Mouse (Mus musculus): Measurements from ENCODE around the gene Prss40. TPM values are rescaled to one million over a fixed set of nuclear protein-coding genes. Genes with fewer than 3 reads are reported as not detected.
A peak's percentile ranks its signal among the peaks of the same experiment; 100 is the strongest.

Gene Prss40
- total RNA-seq (2021): not detected
- long read RNA-seq, experiment 1: 0 reads
- long read RNA-seq, experiment 2: 0 reads

DNA sequence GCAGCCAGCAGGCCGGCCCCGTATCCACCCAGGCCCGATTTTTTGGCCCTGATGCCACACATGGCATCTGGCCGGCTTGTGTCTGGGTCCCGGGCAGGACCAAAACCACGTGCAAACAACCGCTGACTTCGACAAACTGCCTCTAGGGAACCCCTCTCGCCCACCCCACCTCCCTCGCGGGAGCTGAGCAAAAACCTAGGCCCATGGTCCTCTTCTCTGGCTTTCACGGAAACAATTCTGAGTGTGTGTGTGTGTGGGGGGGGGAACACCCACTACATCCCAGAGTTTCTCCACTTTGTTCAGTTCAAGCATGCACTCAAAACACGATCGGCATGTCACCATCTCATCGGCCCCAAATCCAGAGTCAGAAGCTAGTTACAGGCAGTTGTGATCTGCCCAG is at the start of gene Prss40:
TSS of gene Prss40 (minus strand) at position 101 of the 400 bp plus-strand sequence.
- no peak for DNase-seq

DNA sequence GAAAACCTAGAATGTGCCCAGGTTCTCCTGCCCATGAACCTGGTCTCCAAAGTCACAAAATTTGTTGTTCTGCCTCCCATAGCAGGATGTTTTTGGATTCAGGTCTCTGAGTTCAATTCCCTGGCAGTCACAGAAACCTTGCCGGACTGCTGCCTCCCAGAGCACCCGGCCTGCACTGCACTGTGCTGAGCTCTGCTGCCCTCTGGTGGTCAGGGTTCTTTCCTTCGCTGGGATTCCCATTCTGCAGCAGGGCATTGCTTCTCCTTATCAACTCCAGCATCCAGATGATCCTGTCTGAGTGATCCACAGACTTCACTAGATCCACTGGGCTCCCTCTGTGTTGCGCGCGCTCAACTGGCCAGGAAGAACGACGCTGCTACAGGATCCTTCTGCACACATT is 41.6 kb upstream of the Prss40 start:
- peak; percentile 80 for DNase-seq

DNA sequence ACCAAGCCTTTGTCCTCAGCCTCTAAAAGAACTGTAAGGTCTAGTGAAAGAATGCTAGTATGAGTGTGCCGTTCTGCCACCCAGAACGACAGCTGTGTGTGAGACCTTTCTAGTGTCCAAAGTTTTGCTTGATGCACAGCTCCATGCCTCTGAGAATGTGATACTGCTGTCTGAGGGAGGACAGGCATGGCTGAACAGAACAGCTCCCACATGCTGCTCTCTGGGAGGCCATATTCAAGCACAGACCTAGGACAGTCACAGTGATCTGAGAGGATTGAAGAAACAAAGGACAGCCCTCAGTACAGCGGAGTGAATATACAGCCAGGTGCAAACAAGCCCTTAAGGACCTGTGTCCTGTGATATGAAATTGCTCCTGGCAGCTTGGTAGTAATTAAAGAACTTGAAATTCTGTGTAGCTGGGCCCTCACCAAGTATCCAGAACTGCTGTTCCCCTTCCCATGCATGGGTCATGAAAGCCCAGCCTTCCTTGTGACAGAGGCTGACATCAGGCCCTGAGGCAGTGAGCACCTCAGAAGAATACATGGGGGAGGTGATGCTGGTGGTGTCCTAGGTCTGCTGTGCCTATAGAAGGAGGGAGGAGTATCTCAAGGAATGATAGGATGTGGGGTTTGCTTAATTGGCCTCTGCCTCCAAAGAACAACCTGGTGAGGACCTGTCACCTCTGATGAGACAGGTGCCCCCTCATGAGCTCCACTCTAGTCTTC is 40.7 kb upstream of the Prss40 start:
- no peak for DNase-seq

DNA sequence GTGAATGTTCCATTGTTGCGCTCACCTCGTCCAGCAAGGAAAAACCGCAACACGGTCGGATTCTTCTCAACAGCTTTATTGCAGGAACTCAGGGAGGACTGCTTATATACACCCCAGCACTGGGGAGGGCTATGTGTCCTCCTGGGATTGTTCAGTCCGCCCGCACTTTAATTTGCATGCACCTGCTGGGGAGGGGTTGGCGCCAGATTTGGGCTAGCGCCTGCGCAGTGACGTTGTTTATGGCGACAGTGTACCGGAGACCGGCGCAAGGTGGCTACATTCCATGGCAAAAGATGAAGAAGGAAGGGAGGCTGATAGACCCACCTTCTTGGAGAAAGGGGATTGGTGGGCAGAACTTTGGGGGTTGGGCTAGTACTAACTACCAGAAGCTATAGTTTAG is 39.3 kb upstream of the Prss40 start:
- no peak for DNase-seq

DNA sequence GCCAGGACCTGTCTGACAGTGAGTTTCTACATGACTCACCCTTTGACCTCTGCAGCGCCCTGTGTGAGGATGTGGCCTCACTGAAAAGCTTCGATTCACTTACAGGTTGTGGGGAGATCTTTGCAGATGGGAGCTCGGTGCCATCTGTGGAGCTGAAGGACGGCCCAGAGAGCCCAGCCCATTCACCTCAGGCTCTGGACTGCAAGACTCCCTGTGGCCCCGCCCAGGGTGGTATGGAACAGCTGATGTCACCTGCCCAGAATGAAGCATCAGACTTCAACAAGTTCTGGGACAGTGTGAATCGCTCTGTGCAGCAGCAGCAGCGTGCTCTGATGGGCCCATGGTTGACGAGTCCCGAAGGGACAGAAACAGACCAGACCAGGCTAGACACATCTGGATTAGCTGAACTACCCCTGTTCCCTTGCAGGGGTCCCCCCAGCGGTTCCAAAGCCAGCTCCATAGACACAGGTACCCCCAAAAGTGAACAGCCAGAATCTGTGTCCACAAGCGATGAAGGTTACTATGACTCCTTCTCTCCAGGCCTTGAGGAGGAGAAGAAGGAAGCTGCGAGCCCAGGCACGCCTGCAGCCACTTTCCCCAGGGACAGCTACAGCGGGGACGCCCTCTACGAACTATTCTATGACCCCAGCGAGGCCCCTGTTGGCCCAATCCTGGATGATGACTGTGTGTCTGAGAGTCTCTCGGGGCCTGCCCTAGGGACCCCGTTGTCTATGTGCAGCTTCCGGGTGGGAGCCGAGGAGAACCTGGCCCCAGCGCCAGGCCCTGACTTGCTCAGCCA is 26.8 kb upstream of the Prss40 start:
- DNase-seq: no peak

DNA sequence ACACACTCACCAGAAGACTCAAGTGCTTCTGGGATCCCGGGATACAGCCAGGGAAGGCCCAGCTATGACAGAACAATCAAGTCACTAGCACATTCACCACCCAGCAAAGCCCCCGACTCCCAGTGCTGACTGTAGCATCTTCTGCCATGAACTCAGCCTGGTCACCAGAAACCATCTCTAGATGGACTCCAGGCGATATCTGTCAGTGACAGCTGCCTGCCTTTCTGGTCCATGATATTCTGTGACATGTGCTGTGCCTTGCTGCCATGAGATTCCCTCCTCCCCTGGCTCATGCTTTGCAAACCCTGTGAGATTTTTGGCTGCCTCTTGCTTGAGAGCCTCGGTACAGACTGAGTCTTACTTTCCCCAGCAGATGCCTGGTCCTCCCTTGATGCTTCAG is 24.0 kb upstream of the Prss40 start:
- no peak for DNase-seq

DNA sequence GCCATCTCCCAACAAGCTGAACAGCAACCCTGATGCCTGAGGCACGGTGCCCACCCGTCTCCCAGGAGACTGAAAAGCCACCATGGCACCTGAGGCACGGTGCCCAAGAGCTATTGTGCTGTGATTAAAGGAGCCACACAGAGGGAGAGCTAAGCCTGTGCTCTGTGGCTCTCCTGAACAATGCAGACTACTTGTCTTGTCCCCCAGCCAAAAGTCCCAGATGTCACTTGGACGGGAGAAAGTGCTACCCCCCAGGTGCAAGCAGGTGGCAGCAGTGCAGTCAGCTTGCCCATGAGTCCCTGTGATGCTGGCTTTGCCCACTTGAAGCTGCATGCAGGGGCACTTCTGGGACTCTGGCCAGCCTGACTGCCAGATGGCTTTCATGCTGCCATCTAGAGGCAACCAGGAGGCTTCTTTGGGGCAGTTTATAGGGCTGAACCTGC is 23.1 kb upstream of the Prss40 start:
- no peak for DNase-seq

DNA sequence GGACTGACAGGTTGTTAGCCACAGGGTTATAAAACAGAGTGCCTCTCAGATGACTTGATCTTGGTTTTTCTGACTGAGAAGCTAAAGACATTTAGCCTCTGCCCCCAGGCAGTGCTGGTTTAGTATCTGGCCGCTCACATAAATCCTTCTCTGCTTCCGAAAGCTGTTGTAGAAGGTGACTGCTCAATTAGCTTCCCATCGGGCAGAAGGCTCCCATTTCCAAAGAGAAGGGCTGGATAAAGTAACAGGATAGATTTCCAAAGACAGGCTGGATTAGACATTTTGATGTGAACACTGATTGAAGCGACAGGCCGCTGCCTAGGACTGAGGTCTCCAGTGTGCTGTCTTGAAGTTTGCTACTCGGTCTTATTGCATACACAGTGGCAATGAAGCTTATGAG is 21.5 kb upstream of the Prss40 start:
- DNase-seq: no peak

DNA sequence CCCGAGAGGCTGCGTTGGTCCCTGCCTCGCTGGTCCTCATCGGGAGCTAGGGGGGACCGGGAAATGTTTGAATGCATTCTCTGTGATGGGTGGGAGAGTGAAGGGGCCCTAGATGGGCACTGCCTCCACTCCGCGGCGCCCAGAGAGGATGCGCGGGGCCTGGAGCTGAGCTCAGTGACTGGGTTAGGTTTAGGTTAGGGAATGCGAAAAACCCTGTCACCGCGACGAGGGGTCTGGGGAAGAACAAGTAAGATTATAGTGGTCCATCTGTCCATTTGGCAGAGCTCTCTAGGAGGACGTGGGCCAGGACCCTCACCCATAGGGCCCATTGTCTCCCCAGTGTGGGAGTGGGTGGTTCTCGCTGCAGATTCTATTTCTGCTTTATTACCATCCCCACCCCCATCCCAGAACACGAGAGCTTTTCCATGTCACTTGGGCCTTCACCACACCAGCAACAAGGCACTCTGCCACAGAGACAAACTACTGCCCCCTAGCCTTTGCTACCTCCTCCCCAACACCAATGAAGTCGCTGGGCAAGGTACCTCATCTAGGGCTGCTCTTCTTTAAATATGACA is 19.1 kb upstream of the Prss40 start:
- DNase-seq: no peak

DNA sequence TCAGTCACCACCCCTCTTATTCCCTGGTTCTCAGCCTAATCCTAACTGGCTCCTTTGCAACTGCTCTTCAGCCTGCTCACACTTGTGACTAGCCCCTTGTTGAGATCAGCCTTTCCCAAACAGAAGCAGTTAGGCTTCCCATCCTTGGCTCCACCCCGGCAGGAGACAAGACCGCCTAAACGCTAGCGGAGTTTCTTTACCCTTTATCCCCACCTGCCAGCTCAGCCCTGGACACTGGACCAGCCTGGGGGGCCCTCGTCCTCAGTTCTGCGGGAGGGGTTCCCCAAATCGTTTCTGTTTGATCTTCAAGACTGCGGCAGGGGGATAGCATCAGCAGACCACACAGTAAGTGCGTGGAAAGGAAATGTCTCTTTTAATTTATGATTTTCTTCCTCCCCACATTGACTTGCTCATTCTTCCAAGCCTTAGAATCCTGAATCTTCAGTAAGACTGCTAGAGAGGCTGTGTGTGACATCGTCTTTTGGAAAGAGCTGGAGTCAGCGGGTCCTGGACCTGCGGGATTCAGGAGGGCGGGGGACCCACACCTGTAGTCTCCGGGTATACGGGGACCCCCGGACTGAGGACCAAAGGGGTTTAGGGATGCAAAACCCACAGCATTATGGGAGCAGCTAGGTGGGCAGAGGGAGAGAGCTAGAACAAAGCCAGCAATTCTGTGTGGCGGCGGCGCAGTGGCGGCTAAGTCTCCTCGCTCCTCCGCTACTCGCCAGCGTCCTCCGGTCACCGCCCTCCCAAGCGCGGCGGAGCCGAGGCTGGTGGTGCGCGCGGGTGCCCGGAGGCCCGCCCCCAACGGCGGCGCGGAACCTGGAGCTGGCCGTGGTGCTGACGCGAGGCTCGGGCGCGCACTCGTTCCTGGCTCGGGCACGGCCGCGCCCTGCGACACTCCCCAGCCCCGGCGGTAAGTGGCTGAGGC is 18.4 kb upstream of the Prss40 start, which contains the start of gene Amer3:
TSS of gene Amer3 (plus strand) at position 807 of the 931 bp plus-strand sequence.
- peak; percentile 90 for DNase-seq

DNA sequence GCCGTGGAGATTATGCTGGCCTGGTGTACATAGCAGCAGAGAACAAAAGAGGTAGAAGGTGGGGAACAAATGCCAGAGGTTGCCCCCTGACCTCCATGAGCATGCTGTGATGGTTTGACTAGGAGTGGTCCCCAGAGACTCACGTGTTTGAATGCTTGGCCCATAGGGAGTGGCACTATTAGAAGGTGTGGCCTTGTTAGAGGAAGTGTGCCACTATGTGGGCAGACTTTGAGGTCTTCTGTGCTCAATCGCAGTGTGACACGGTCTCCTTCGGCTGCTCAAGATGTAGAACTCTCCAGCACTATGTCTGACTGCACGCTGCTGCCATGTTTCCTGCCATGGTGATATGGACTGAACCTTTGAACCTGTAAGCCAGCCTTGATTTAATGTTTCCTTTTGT is 12.5 kb upstream of the Prss40 start:
- no peak for DNase-seq

DNA sequence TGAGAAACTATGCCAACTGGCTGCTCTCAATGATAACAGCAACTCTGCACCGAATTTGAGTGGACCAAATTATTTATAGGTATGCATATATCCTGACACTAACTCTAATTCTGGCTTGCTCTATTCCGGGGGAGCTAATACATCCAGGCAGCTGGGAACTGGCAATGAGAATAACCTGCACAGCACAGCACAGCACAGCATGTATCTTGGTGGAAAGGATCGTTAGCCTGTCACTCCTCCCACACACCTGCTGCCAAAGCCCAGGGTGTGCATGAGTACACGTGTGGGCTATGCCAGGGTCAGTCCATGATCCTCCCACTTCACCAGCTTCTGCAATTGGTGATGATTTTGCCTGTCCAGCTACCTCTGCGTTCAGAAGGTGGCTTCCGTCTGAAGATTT is 10.7 kb upstream of the Prss40 start:
- DNase-seq: no peak

DNA sequence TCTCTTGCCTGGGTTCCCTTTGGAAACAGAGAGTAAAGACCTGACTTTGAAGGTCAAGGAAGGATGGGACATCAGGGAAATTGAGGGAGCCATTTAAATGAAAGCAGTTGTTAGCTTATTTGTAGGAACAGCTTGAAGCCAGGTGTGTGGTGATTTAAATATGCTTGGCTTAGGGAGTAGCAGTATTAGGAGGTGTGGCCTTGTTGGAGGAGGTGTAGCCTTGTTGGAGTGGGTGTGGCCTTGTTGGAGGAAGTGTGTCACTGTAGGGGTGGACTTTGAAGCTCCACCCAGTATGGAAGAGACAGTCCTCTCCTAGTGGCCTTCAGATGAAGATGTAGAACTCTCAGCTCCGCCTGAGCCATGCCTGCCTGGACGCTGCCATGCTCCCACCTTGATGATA is 9.1 kb upstream of the Prss40 start:
- DNase-seq: no peak

DNA sequence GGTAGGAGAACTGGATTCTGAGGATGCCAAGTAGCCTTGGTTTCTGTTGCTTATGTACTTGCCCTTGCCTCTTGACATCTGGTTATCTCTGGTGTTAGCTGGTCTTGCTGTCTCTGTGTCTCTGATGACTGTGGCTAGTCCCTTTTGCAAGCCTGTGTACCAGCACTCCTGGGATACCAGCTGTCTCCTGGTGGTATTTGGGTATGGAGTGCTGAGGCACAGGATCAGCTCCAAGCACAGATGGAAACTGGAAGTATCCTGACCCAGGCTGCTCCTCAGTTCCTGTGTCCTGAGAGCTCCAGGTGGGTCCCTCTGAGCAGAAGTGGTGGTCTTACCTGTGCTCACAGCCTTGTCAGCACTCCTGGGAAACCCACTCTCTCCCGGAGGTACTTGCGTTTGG is 7.4 kb upstream of the Prss40 start:
- DNase-seq: no peak

DNA sequence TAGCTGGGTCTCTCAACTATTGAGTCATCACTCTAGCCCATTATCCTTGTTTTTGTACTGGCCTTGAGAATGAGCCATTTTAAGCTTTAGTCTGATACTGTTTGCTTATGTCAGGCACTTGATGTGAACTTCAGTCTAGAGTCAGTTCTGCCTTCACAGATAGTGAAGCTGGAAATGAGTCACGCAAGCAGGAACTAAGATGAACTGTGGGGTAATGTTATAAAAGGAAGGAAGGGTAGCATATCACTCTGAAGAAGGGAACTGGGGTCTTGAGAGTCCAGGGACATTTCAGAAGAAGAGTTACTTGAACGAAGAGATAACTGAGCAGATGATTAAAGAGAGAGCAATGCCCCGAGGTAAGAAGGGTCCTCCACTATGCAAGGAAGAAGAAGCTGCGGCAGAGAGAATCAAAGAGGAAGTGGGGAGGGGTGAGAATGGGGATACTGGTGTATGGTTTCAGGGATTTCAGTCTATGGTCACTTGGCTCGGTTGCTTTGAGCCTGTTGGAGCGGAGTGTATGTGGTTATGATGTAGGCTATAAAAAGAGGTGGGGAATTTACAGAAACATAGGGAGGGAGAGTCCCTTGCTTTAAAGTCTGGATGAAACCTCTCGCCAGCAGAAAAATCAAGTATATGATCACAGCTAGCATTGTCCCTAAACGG is 3.8 kb upstream of the Prss40 start:
- no peak for DNase-seq

DNA sequence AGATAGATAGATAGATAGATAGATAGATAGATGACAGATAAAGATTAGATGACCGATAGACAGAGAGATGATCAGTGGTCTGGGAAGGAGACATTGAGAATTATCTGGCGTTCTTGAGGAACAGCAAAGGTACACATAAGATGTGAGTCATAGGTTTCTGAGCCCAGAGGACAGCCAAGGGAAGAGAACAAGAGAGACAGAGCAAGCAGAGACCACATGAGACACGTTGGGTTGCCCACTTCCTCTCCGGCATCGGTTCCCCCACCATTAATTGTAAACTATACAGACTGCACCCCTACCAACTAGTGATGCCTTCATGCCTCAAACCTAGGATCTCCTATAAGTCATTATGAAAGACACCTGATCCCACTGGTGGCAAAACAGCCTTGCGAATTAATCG is 6.5 kb downstream of the Prss40 start:
- no peak for DNase-seq

DNA sequence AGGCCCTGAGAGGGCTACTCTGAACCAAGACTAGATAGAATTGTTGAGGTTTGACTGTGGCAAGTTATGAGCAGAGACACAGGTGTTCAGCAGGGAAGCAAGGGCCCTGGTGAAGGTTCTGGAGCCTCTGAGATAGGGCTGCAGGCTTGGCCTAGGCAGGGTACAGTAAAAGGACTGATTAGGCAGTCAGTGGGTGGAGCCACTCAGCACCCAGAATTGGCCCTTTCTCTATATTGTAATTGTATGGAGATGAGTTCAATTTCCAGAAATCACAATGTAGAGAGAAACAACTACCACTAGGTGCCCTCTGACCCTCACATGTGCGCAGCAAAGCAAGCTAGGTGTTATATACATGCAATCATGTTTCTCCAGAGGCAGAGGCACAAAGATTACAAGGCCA is 7.1 kb downstream of the Prss40 start:
- DNase-seq: no peak

DNA sequence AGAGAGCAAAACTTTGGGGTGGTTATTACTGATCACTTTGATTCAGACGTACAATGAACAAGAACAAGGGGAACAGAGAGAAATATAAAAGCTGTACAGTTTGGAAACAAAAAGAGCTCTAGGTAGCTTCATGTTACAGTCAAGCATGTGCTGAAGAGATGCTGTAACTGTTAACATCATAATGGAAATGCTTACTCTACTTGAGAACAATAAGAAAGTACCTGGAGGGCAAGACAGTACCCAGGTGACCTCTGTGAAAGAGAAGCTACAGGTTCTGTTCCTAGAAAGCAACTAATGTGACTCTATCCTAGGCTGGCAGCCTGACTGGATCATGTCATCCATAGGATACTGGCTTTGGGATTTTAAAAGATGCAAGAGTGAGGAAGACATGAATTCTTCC is 13.7 kb downstream of the Prss40 start:
- DNase-seq: no peak

DNA sequence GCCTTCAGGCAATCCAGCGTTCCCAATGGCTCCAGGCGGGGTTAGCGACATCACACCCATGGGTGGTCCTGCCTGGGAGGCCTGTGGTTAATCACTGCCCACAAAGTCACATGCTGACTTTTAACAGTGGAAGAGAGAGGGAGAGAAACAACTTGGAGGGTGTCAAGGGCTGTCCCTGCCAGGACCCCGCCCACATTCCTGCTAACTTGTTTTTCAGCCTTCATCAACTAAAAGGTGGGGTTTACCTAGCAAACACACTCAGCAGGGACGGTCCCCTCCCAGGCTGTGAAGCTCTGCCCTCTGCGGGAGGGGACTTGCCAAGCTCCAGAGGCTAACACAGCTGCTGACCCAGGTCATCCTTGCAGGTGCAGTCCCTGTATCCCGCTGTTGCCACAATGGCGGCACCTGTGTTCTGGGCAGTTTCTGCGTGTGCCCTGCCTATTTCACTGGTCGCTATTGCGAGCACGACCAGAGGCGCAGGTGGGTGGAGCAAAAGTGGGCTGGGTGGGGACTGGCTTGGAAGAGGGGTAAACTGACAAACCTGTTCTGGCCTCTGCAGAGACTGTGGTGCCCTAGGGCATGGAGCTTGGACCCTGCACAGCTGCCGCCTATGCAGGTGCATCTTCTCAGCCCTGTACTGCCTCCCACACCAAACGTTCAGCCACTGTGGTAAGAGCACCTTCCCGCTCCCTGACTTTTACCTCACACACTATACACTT is 23.8 kb downstream of the Prss40 start:
- DNase-seq: no peak

DNA sequence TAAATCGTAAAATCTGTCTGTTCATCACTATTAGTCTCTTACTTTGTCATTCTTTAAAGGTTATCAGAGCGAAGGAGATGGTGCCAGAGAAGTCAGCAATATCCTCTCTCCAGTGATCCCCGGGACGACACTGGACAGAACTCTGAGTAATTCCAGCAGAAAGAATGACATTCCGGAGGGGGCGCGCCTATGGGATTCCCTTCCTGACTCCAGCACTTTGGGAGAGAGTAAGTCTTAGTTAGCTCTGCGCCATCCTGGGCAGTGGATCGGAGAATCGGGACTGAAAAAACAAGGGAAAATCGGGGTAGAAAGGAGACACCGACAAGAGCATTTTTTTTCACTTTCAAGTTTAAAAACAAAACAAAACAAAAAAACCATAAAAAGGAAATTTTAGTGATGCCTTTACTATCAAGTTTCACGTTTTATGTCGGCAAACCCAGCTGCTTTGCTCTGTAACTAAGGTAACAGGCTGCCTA is 24.4 kb downstream of the Prss40 start:
- DNase-seq: no peak
